Mouse (Mus musculus) kidney, embryonic 14.5 days (tissue): ENCODE results near the gene Tdrd5. TPM values are rescaled to one million over a fixed set of nuclear protein-coding genes. Genes with fewer than 3 reads are reported as not detected.
A peak's percentile ranks its signal among the peaks of the same experiment; 100 is the strongest.
"Not testable (repeated sequence)": the region's sequence is repeated elsewhere in the genome, so short reads cannot be mapped to it uniquely, and the experiment has no call there.

Source experiments
- ATAC-seq: fragments of 200-750 bp; cut with Nextera tagmentation; 2 replicates; pipeline ENCODE4 v1.8.0; 2017; ENCODE audit warnings: moderate number of reproducible peaks, mild to moderate bottlenecking, moderate TSS enrichment, moderate library complexity; ENCODE audit not compliant: low FRiP score, low TSS enrichment
- H3K27ac ChIP-seq: fragments of 300-500 bp; sonication (generic); 2 replicates; pipeline ENCODE4 v1.5.1; 2014; ENCODE audit warnings: low read depth, mild to moderate bottlenecking, low read length, moderate library complexity, mixed read lengths
- H3K27me3 ChIP-seq: fragments of 300-500 bp; sonication (generic); 2 replicates; pipeline ENCODE4 v1.6.1; 2014; ENCODE audit warnings: mild to moderate bottlenecking, low read length; ENCODE audit not compliant: control insufficient read depth, insufficient read depth
- H3K36me3 ChIP-seq: fragments of 300-500 bp; sonication (generic); 2 replicates; pipeline ENCODE4 v1.6.1; 2014; ENCODE audit warnings: low read length, mixed read lengths; ENCODE audit not compliant: control insufficient read depth, insufficient read depth
- H3K4me1 ChIP-seq: fragments of 300-500 bp; sonication (generic); 2 replicates; pipeline ENCODE4 v1.6.1; 2014; ENCODE audit warnings: low read length, mixed read lengths; ENCODE audit not compliant: control insufficient read depth, insufficient read depth
- H3K4me2 ChIP-seq: fragments of 300-500 bp; sonication (generic); replicated peaks from 2 replicates; pipeline ENCODE4 v1.6.1; 2014; ENCODE audit warnings: low read depth, mild to moderate bottlenecking, low read length
- H3K4me3 ChIP-seq: fragments of 300-500 bp; sonication (generic); 2 replicates; pipeline ENCODE4 v1.5.1; 2014; ENCODE audit warnings: mild to moderate bottlenecking, low read length
- H3K9ac ChIP-seq: fragments of 300-500 bp; sonication (generic); 2 replicates; pipeline ENCODE4 v1.6.1; 2014; ENCODE audit warnings: low read depth, mild to moderate bottlenecking, low read length, moderate library complexity
- H3K9me3 ChIP-seq: fragments of 300-500 bp; sonication (generic); 2 replicates; pipeline ENCODE4 v1.6.1; 2016; ENCODE audit warnings: low read length; ENCODE audit not compliant: control insufficient read depth
- WGBS: fragments of 180-500 bp; shearing (Covaris S2); extraction: QIAGEN DNeasy Blood & Tissue Kit; methylation state at CpG from one replicate; pipeline ENCODE4 v1.1.7; 2014; 5-methylcytosine and 5-hydroxymethylcytosine counted together
- polyA plus RNA-seq: library from polyadenylated mRNA; unstranded; fragments of >200 nt; fragmentation: Nextera tagmentation; extraction: Ambion mirVana; gene quantifications from 2 replicates; pipeline ENCODE4 v1.2.1, GENCODE M21; 2014

Tdrd5 gene
- polyA plus RNA-seq, 1 experiment from 2014 or later: 2.7 TPM

DNA sequence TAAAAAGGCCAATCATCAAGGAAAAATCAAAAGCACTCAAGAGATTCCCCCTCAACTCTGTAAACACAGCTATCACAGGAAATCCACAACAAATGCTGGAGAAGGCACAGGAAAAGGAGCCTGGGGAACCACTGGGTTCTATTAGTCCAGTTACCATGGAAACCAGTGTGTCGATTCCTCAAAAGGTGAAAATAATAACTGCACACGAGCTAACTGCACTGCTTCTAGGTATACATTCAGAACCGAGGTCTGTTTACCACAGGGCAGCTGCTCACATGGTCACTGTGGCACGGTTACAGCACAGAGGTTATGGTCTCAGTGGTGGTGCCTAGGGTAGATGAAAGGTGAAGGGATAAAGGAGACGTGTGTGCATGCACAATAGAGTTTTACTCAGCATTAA lies 31.8 kb downstream of the Tdrd5 start:
- Histone ChIP-seq H3K9ac (no peak overlapping the region), H3K27ac (no peak overlapping the region), H3K4me3 (no peak overlapping the region), H3K36me3 (no peaks in the 10 kb centered on the region), H3K9me3 (no peaks in the 10 kb centered on the region), H3K4me1 (no peaks in the 10 kb centered on the region), H3K27me3 (no peaks in the 10 kb centered on the region), H3K4me2 (no peak overlapping the region)
- 67% methylated on average over 5 of the region's 5 CpGs for WGBS
- no peak for ATAC-seq

- no peak overlapping the region for H3K4me3 ChIP-seq
- no peaks in the 10 kb centered on the region for H3K36me3 ChIP-seq
- H3K27me3 ChIP-seq: no peaks in the 10 kb centered on the region
- 82% methylated on average over 9 of the region's 9 CpGs for WGBS
- no peaks in the 10 kb centered on the region for H3K9me3 ChIP-seq
- no peak for ATAC-seq
- no peak overlapping the region for H3K9ac ChIP-seq
- no peaks in the 10 kb centered on the region for H3K4me1 ChIP-seq
- H3K4me2 ChIP-seq: no peak overlapping the region
- H3K27ac ChIP-seq: no peak overlapping the region
Observed at GRCm38 (mm10) chr1:156270471-156270870, 33.0 kb downstream of the Tdrd5 start.

GRCm38 (mm10) chr1:156268546-156268945 lies 34.9 kb downstream of the Tdrd5 start:
- not testable (repeated sequence) for H3K4me1 ChIP-seq, H3K9ac ChIP-seq, H3K4me2 ChIP-seq, H3K27ac ChIP-seq, H3K27me3 ChIP-seq, H3K4me3 ChIP-seq, H3K9me3 ChIP-seq, ATAC-seq, H3K36me3 ChIP-seq
- 40% methylated on average over 3 of the region's 3 CpGs for WGBS

DNA sequence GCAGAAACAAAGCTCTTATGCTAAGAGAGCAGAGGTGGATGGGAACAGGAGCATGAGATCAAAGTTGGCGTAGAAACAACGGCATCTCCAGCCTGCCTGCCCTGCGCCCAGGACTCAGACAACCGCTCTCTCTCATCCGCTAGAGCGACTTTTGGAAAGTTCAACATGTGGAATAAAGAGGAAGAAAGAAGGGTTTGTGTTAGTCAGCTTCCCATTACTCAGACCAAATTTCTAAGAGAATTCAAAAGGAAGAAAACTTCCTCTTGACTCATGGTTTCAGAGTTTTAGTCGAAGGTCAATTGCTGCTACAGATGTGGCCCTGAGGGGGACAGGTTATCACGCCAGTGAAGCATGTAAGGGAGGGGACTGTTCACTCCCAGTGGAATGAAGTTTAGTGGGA lies 39.5 kb downstream of the Tdrd5 start:
- Histone ChIP-seq H3K9me3 (no peaks in the 10 kb centered on the region), H3K4me3 (no peak overlapping the region), H3K9ac (no peak overlapping the region), H3K27ac (no peak overlapping the region), H3K36me3 (no peaks in the 10 kb centered on the region), H3K4me2 (no peak overlapping the region), H3K4me1 (no peaks in the 10 kb centered on the region), H3K27me3 (no peaks in the 10 kb centered on the region)
- no peak for ATAC-seq
- WGBS: 80% methylated on average over 8 of the region's 8 CpGs

DNA sequence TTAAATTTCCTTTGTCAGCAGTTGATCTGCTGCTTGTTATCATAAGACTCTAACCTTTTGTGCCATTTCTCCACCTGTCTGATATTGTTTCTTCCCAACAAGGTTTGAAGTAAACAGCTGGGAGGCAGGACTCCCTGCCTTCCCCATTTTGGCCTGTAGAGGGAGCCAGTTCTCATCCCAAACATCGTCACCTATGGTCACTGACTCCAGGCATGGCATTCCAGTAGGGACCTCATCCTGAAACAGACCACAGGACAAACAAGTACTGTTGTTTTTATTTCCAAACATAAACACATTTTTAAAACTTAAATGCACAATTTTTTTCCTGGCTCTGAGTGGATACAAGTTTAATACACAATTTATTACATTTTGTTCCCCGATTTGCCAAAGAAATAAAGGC lies 40.1 kb downstream of the Tdrd5 start:
- Histone ChIP-seq H3K27ac (no peak overlapping the region), H3K9me3 (no peaks in the 10 kb centered on the region), H3K4me1 (no peaks in the 10 kb centered on the region), H3K9ac (no peak overlapping the region), H3K36me3 (no peaks in the 10 kb centered on the region), H3K4me2 (no peak overlapping the region), H3K4me3 (no peak overlapping the region), H3K27me3 (no peaks in the 10 kb centered on the region)
- 0 out of 2 replicates have a peak, but pooled peaks have one; percentile 52 for ATAC-seq
- WGBS: 45% methylated on average over 2 of the region's 2 CpGs

DNA sequence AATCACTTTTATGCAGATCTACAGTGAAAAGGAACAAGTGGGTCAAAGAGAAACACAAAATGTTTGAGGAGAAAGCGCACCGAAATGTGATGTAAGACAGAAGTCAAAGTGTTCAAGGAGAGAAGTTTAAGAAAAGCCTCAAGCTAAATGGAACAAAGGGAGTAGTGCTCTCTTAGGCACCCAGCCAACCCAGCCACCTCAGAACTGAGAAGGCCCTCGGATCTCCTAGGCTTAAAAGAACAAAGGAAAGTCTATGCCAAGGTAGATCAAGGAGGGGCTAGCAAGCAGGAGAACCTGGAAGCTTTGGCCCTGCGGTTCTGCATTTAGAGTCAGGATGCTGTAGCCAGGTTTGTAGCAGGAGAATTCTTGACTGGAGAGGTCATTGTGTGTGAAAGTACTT lies 48.6 kb downstream of the Tdrd5 start:
- Histone ChIP-seq H3K36me3 (no peaks in the 10 kb centered on the region), H3K27me3 (no peaks in the 10 kb centered on the region), H3K9ac (no peak overlapping the region), H3K4me2 (no peak overlapping the region), H3K27ac (no peak overlapping the region), H3K4me1 (no peaks in the 10 kb centered on the region), H3K4me3 (no peak overlapping the region), H3K9me3 (no peaks in the 10 kb centered on the region)
- ATAC-seq: no peak
- 74% methylated on average over 4 of the region's 4 CpGs for WGBS

- H3K9ac ChIP-seq, H3K36me3 ChIP-seq, H3K9me3 ChIP-seq, H3K27ac ChIP-seq, H3K27me3 ChIP-seq, H3K4me2 ChIP-seq, H3K4me3 ChIP-seq, ATAC-seq, H3K4me1 ChIP-seq: not testable (repeated sequence)
- WGBS: 83% methylated on average over 4 of the region's 4 CpGs
Observed at GRCm38 (mm10) chr1:156251096-156251495, 52.4 kb downstream of the Tdrd5 start.

- Histone ChIP-seq H3K36me3 (no peaks in the 10 kb centered on the region), H3K9ac (no peak overlapping the region), H3K4me2 (no peak overlapping the region), H3K27ac (no peak overlapping the region), H3K9me3 (no peaks in the 10 kb centered on the region), H3K4me1 (no peaks in the 10 kb centered on the region), H3K27me3 (no peaks in the 10 kb centered on the region), H3K4me3 (no peak overlapping the region)
- 34% methylated on average over 3 of the region's 3 CpGs for WGBS
- ATAC-seq: no peak
Observed at GRCm38 (mm10) chr1:156247893-156248292, 55.6 kb downstream of the Tdrd5 start.

DNA sequence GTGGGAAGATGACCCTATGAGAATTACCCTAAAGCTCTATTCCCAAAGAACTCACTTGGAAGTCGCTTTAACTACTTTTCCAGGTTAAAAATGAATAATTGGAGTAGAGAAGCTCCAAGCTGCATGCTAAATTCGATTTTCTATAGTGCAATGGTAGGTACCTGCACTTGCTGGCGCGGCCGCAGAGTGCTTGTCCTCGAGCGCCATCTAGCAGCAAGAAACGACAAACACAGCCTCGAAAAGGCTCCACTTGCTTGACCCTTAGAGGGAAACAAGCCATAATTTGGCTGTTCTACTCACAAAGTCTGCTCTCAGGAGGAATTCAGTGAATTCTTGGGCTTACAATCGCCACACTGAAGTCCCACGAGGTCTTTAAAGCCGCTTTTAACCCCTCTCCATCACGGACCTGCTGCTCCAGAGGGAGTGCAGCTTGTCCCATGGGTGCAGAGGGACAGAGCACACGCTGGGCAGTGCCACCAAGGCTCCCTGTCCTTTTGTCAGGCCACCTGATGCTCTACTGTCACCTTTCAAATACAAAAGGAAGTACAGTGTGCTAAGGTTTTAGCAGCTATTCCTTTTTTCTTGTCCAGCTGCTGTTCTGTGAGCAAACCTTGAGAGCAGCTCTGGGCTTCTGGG lies 61.6 kb downstream of the Tdrd5 start:
- no peak overlapping the region for H3K4me2 ChIP-seq
- no peaks in the 10 kb centered on the region for H3K9me3 ChIP-seq
- no peaks in the 10 kb centered on the region for H3K4me1 ChIP-seq
- no peaks in the 10 kb centered on the region for H3K36me3 ChIP-seq
- H3K4me3 ChIP-seq: no peak overlapping the region
- 10% methylated on average over 14 of the region's 14 CpGs for WGBS
- ATAC-seq: no peak
- H3K9ac ChIP-seq: no peak overlapping the region
- 0 out of 2 replicates have a peak, but pooled peaks cover 3% of the 10 kb centered on the region for H3K27me3 ChIP-seq
- no peak overlapping the region for H3K27ac ChIP-seq
